Mouse (Mus musculus) liver, embryonic 11.5 days (tissue): ENCODE data around the gene Zfp69. TPM values are rescaled to one million over a fixed set of nuclear protein-coding genes. Genes with fewer than 3 reads are reported as not detected.

Experiments
- ATAC-seq: fragments of 200-750 bp; cut with Nextera tagmentation; replicated peaks from 2 replicates; pipeline ENCODE4 v1.8.0; 2017; ENCODE audit warnings: moderate number of reproducible peaks, mild to moderate bottlenecking, moderate TSS enrichment, moderate library complexity; ENCODE audit not compliant: low FRiP score
- DNase-seq: peaks from one replicate; pipeline ENCODE4 v3.0.0-alpha.2; 2017; ENCODE audit warnings: low spot score
- H3K27ac ChIP-seq: fragments of 300-500 bp; sonication (generic); 2 replicates; pipeline ENCODE4 v1.5.1; 2014; ENCODE audit warnings: mild to moderate bottlenecking, low read depth, low read length, control low read depth
- H3K27me3 ChIP-seq: fragments of 300-500 bp; sonication (generic); replicated peaks from 2 replicates; pipeline ENCODE4 v1.6.1; 2014; ENCODE audit warnings: low read length, mixed read lengths; ENCODE audit not compliant: control insufficient read depth, insufficient read depth
- H3K36me3 ChIP-seq: fragments of 300-500 bp; sonication (generic); 2 replicates; pipeline ENCODE4 v1.6.1; 2014; ENCODE audit warnings: mild to moderate bottlenecking, low read length, moderate library complexity, mixed read lengths; ENCODE audit not compliant: control insufficient read depth, insufficient read depth
- H3K4me1 ChIP-seq: fragments of 300-500 bp; sonication (generic); replicated peaks from 2 replicates; pipeline ENCODE4 v1.6.1; 2014; ENCODE audit warnings: low read length, mixed read lengths; ENCODE audit not compliant: control insufficient read depth, insufficient read depth
- H3K4me2 ChIP-seq: fragments of 300-500 bp; sonication (generic); 2 replicates; pipeline ENCODE4 v1.6.1; 2014; ENCODE audit warnings: mild to moderate bottlenecking, control low read depth, moderate library complexity
- H3K4me3 ChIP-seq: fragments of 300-500 bp; sonication (generic); 2 replicates; pipeline ENCODE4 v1.5.1; 2014; ENCODE audit warnings: low read depth, low read length, control low read depth
- H3K9ac ChIP-seq: fragments of 300-500 bp; sonication (generic); 2 replicates; pipeline ENCODE4 v1.6.1; 2014; ENCODE audit warnings: low read depth, low read length, control low read depth
- H3K9me3 ChIP-seq: fragments of 300-500 bp; sonication (generic); 2 replicates; pipeline ENCODE4 v1.6.1; 2016; ENCODE audit warnings: low read length, inconsistent platforms, mixed read lengths; ENCODE audit not compliant: control insufficient read depth
- WGBS: fragments of 180-500 bp; shearing (Covaris S2); extraction: QIAGEN DNeasy Blood & Tissue Kit; methylation state at CpG from one replicate; pipeline ENCODE4 v1.1.7; 2014; 5-methylcytosine and 5-hydroxymethylcytosine counted together
- polyA plus RNA-seq: library from polyadenylated mRNA; unstranded; fragments of >200 nt; fragmentation: Nextera tagmentation; extraction: Ambion mirVana; gene quantifications from 2 replicates; pipeline ENCODE4 v1.2.1, GENCODE M21; 2014

Zfp69 gene
- polyA plus RNA-seq, 1 experiment from 2014 or later: 5.6 TPM

GRCm38 (mm10) chr4:120914501-120914900, 37.0 kb downstream of the Zfp69 start:
- WGBS: 60% methylated on average over 4 of the region's 4 CpGs

GRCm38 (mm10) chr4:120913861-120914260, 37.6 kb downstream of the Zfp69 start:
- H3K4me1 ChIP-seq: 0 out of 2 replicates have a peak, but pooled peaks cover 2% of the 10 kb centered on the region
- H3K9me3 ChIP-seq: no peaks in the 10 kb centered on the region
- ATAC-seq: no peak
- no peaks in the 10 kb centered on the region for H3K27me3 ChIP-seq
- no peak overlapping the region for H3K9ac ChIP-seq
- H3K4me3 ChIP-seq: no peak overlapping the region
- no peaks in the 10 kb centered on the region for H3K36me3 ChIP-seq
- H3K27ac ChIP-seq: no peak overlapping the region
- 31% methylated on average over 1 of the region's 1 CpGs for WGBS
- no peak overlapping the region for H3K4me2 ChIP-seq
- no peak for DNase-seq

More at GRCm38 (mm10) chr4:120914501-120914900, 37.0 kb downstream of the Zfp69 start:
- Histone ChIP-seq H3K4me3 (no peak overlapping the region), H3K27me3 (no peaks in the 10 kb centered on the region), H3K9me3 (no peaks in the 10 kb centered on the region), H3K9ac (no peak overlapping the region), H3K4me2 (no peak overlapping the region), H3K36me3 (no peaks in the 10 kb centered on the region), H3K27ac (no peak overlapping the region), H3K4me1 (0 out of 2 replicates have a peak, but pooled peaks cover 2% of the 10 kb centered on the region)
- DNase-seq (no peak), ATAC-seq (no peak)

GRCm38 (mm10) chr4:120913443-120913842, 38.1 kb downstream of the Zfp69 start:
- H3K9me3 ChIP-seq: no peaks in the 10 kb centered on the region
- no peak for DNase-seq
- no peaks in the 10 kb centered on the region for H3K36me3 ChIP-seq
- no peak for ATAC-seq
- no peak overlapping the region for H3K4me3 ChIP-seq
- no peak overlapping the region for H3K27ac ChIP-seq
- no peak overlapping the region for H3K9ac ChIP-seq
- 0 out of 2 replicates have a peak, but pooled peaks cover 2% of the 10 kb centered on the region for H3K4me1 ChIP-seq
- WGBS: 60% methylated on average over 8 of the region's 8 CpGs
- H3K4me2 ChIP-seq: no peak overlapping the region
- no peaks in the 10 kb centered on the region for H3K27me3 ChIP-seq

- H3K4me2 ChIP-seq: no peak overlapping the region
- no peak overlapping the region for H3K4me3 ChIP-seq
- H3K27ac ChIP-seq: no peak overlapping the region
- ATAC-seq (no peak), DNase-seq (no peak)
- no peaks in the 10 kb centered on the region for H3K36me3 ChIP-seq
- H3K9ac ChIP-seq: no peak overlapping the region
- no peaks in the 10 kb centered on the region for H3K9me3 ChIP-seq
- H3K4me1 ChIP-seq: 0 out of 2 replicates have a peak, but pooled peaks cover 2% of the 10 kb centered on the region
- no peaks in the 10 kb centered on the region for H3K27me3 ChIP-seq
- 58% methylated on average over 4 of the region's 4 CpGs for WGBS
Measured at GRCm38 (mm10) chr4:120912866-120913265, 38.6 kb downstream of the Zfp69 start.

- no peaks in the 10 kb centered on the region for H3K9me3 ChIP-seq
- no peaks in the 10 kb centered on the region for H3K27me3 ChIP-seq
- no peak overlapping the region for H3K4me2 ChIP-seq
- 82% methylated on average over 6 of the region's 6 CpGs for WGBS
- no peak overlapping the region for H3K27ac ChIP-seq
- H3K9ac ChIP-seq: no peak overlapping the region
- DNase-seq: no peak
- H3K4me1 ChIP-seq: 0 out of 2 replicates have a peak, but pooled peaks cover 2% of the 10 kb centered on the region
- H3K36me3 ChIP-seq: no peaks in the 10 kb centered on the region
- no peak for ATAC-seq
- no peak overlapping the region for H3K4me3 ChIP-seq
Measured at GRCm38 (mm10) chr4:120911086-120911485, 40.4 kb downstream of the Zfp69 start.

- peak; percentile 43; the same call in 1 of the 2 replicates for ATAC-seq
- DNase-seq: peak; percentile 66
Measured at GRCm38 (mm10) chr4:120909558-120910150, 41.8 kb downstream of the Zfp69 start.

GRCm38 (mm10) chr4:120905644-120906043, 45.9 kb downstream of the Zfp69 start:
- no peaks in the 10 kb centered on the region for H3K4me1 ChIP-seq
- no peaks in the 10 kb centered on the region for H3K36me3 ChIP-seq
- DNase-seq (no peak), ATAC-seq (no peak)
- H3K4me2 ChIP-seq: no peak overlapping the region
- H3K27me3 ChIP-seq: no peaks in the 10 kb centered on the region
- no peaks in the 10 kb centered on the region for H3K9me3 ChIP-seq
- WGBS: 76% methylated on average over 5 of the region's 5 CpGs
- H3K4me3 ChIP-seq: no peak overlapping the region
- H3K9ac ChIP-seq: no peak overlapping the region
- no peak overlapping the region for H3K27ac ChIP-seq

More at GRCm38 (mm10) chr4:120909558-120910150, 41.8 kb downstream of the Zfp69 start:
- WGBS: 31% methylated on average over 15 of the region's 15 CpGs
- Histone ChIP-seq H3K9me3 (no peaks in the 10 kb centered on the region), H3K4me1 (0 out of 2 replicates have a peak, but pooled peaks cover 2% of the 10 kb centered on the region), H3K4me2 (peak overlapping the region; percentile 33; the same call in 1 of the 2 replicates), H3K9ac (no peak overlapping the region), H3K4me3 (no peak overlapping the region), H3K27ac (no peak overlapping the region), H3K27me3 (no peaks in the 10 kb centered on the region), H3K36me3 (no peaks in the 10 kb centered on the region)

GRCm38 (mm10) chr4:120904533-120904932, 47.0 kb downstream of the Zfp69 start:
- DNase-seq (no peak), ATAC-seq (no peak)
- no peak overlapping the region for H3K9ac ChIP-seq
- 38% methylated on average over 4 of the region's 4 CpGs for WGBS
- no peak overlapping the region for H3K4me3 ChIP-seq
- no peak overlapping the region for H3K4me2 ChIP-seq
- H3K4me1 ChIP-seq: no peaks in the 10 kb centered on the region
- no peaks in the 10 kb centered on the region for H3K9me3 ChIP-seq
- no peak overlapping the region for H3K27ac ChIP-seq
- H3K27me3 ChIP-seq: no peaks in the 10 kb centered on the region
- no peaks in the 10 kb centered on the region for H3K36me3 ChIP-seq
